Mouse (Mus musculus) cortical plate, adult 2 months (tissue): Measurements from ENCODE around the gene Cd5. TPM values are rescaled to one million over a fixed set of nuclear protein-coding genes. Genes with fewer than 3 reads are reported as not detected.

Experiments used
- H3K27ac ChIP-seq: fragments of 200-500 bp; 2 replicates; pipeline ENCODE4 v1.5.1; 2012; ENCODE audit warnings: low read length, control low read depth, inconsistent platforms; ENCODE audit not compliant: insufficient read depth
- H3K4me1 ChIP-seq: fragments of 200-500 bp; 2 replicates; pipeline ENCODE4 v1.6.1; 2011; ENCODE audit warnings: low read length; ENCODE audit not compliant: control insufficient read depth, insufficient read depth
- H3K4me3 ChIP-seq: fragments of 200-500 bp; 2 replicates; pipeline ENCODE4 v1.5.1; 2011; ENCODE audit warnings: mild to moderate bottlenecking, low read length, control low read depth; ENCODE audit not compliant: insufficient read depth
- CTCF ChIP-seq: fragments of 200-500 bp; IDR thresholded peaks from 2 replicates; pipeline ENCODE4 v1.5.1; 2011; ENCODE audit warnings: mild to moderate bottlenecking, control low read depth, low read length; ENCODE audit not compliant: insufficient read depth; ENCODE audit errors: extremely low read depth
- POLR2A ChIP-seq: fragments of 200-500 bp; IDR thresholded peaks from 2 replicates; pipeline ENCODE4 v1.6.1; 2011; ENCODE audit warnings: mild to moderate bottlenecking, low read length, control low read depth; ENCODE audit not compliant: insufficient read depth; ENCODE audit errors: extremely low read depth
- polyA plus RNA-seq: library from polyadenylated mRNA; depleted of rRNA; stranded (reverse); fragments of >200 nt; gene quantifications from 2 replicates; pipeline ENCODE4 v1.2.3, GENCODE M21; 2012

Cd5 gene
- polyA plus RNA-seq, 1 experiment, result 0.08 TPM

DNA sequence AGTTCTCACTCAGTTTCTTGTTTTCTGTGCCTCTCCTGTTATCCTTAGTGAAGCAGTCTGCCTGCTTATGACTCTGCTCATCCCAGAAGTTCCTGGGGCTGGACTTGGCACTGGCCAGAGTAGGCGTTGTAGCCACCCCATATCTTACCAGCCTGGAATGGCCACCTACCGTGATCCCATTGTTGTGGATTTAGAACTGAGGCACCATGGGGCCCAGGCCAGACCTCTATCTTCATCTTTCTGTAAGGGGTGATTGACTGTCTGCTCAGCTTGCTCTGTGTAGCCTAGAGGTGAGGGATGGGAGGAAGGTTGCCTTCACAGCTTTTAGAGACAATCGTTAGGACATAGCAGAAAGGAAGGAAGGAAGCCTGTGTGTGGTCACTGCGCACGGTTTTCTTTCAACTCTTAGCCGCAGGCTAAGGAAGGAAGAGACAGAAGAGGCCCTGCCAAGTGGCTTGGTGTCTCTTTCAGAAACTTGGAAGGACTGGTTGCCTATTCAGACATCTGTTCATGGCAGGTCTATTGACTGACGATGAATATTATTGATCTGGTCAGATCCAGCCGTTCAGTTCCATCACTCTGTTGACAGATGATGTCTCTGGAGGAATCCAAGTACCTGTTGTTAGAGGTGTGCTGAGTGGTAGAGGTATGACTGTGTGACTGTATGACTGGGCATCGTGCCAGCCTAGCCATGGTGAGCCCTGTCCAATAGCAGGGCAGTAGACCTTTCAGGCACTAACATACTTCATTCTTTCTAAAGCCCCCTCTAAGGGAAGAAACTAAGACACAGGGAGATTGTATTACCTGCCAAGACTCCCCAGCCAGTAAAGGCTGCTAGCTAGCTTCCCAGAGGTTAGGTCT, 40.4 kb downstream of the Cd5 start:
- H3K4me1 ChIP-seq, result peaks cover 14% of the 10 kb centered on the region
- no peak overlapping the region for H3K27ac ChIP-seq

GRCm38 (mm10) chr19:10695801-10696200, 43.0 kb downstream of the Cd5 start:
- H3K27ac ChIP-seq, result no peak overlapping the region
- TF ChIP-seq POLR2A (no peak), CTCF (no peak)

More for the DNA sequence above, 40.4 kb downstream of the Cd5 start:
- TF ChIP-seq CTCF (no peak), POLR2A (no peak)
- no peak overlapping the region for H3K4me3 ChIP-seq

DNA sequence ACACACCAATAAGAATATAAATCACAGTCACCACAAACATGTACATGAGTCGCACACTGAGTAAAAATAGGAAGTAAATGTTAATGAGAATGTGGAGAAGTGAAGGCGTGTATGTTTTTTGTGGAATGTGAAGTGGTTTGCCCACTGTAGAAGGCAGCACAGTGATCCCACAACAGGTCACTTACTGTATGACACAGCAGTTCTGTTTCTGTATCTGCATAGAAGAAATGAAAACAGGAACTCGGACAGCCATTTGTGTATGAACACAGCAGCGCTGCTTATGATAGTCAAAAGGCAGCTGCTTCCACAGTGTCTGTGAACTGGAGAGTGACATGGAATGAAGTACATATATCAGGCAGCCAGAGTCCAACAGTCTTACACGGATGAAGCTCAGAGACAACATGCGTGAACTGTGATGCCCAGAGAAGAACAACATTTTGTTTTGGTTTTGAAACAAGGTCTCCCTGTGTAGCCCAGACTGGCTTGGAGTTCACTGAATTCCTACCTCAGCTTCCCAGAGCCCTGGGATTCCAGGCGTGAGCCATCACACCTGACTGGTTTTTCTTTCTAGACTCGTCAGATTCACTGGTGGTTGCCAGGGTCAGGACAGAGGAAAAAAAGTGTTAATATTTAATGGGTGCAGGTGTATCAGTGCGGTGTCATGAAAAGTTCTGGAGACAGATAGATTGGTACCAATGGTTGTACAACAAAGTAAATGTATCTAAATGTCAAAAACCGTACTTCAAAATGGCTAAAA, 44.7 kb downstream of the Cd5 start:
- Histone ChIP-seq H3K4me1 (peaks cover 11% of the 10 kb centered on the region), H3K4me3 (no peak overlapping the region), H3K27ac (no peak overlapping the region)
- TF ChIP-seq POLR2A (no peak), CTCF (no peak)

More at GRCm38 (mm10) chr19:10695801-10696200, 43.0 kb downstream of the Cd5 start:
- Histone ChIP-seq H3K4me3 (no peak overlapping the region), H3K4me1 (peaks cover 12% of the 10 kb centered on the region)

DNA sequence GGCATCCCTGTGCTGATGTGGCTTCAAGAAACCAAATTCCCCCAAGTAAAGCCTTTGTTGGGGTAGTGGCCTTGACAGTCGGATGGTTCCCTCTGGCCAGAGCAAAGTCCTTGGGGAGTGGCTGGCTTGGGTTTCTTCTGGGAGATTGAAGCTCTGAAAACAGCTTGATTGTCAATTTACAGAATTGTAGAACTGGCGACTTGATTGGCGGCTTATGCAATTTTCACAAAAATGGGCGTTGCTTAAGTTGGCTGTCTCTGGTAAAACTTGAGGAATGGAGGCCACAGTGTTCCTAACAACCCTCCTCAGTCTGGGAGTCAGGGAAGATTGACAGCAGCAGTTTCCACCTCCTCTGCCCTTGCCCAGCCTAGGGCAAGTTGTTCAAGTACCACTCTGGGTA, 46.4 kb downstream of the Cd5 start:
- Histone ChIP-seq H3K27ac (no peak overlapping the region), H3K4me3 (no peak overlapping the region), H3K4me1 (peaks cover 9% of the 10 kb centered on the region)
- no peak for TF ChIP-seq CTCF

GRCm38 (mm10) chr19:10691660-10692059, 47.1 kb downstream of the Cd5 start:
- TF ChIP-seq CTCF, result no peak
- TF ChIP-seq POLR2A, result no peak
- H3K27ac ChIP-seq, result no peak overlapping the region
- H3K4me3 ChIP-seq, result no peak overlapping the region
- H3K4me1 ChIP-seq, result peaks cover 8% of the 10 kb centered on the region

- no peak overlapping the region for H3K4me3 ChIP-seq
- no peak overlapping the region for H3K27ac ChIP-seq
- peaks cover 8% of the 10 kb centered on the region for H3K4me1 ChIP-seq
- TF ChIP-seq CTCF (no peak), POLR2A (no peak)
These were observed 47.7 kb downstream of the Cd5 start for GRCm38 (mm10) chr19:10691121-10691520.

GRCm38 (mm10) chr19:10690336-10690735, 48.5 kb downstream of the Cd5 start:
- H3K4me1 ChIP-seq, result peaks cover 5% of the 10 kb centered on the region
- H3K4me3 ChIP-seq, result no peak overlapping the region
- H3K27ac ChIP-seq, result no peak overlapping the region
- TF ChIP-seq POLR2A, result no peak
- no peak for TF ChIP-seq CTCF

GRCm38 (mm10) chr19:10689470-10690166, 49.2 kb downstream of the Cd5 start:
- H3K4me1 ChIP-seq, result peaks cover 5% of the 10 kb centered on the region
- TF ChIP-seq POLR2A, result no peak
- TF ChIP-seq CTCF, result no peak
- H3K27ac ChIP-seq, result peak overlapping the region; percentile 97

GRCm38 (mm10) chr19:10688537-10689352, 50.1 kb downstream of the Cd5 start, which contains the start of gene Vps37c:
Vps37c (plus strand) TSS chr19:10688735.
- TF ChIP-seq POLR2A, result peak; percentile 90
- TF ChIP-seq CTCF, result no peak
- H3K4me3 ChIP-seq, result peak within 1 kb of the TSS; percentile 83
- H3K27ac ChIP-seq, result peak within 1 kb of the TSS; percentile 97
- peaks cover 5% of the 10 kb centered on the region; the same call in 1 of the 2 replicates for H3K4me1 ChIP-seq

More at GRCm38 (mm10) chr19:10689470-10690166, 49.2 kb downstream of the Cd5 start:
- H3K4me3 ChIP-seq, result peak overlapping the region; percentile 83
